Mouse (Mus musculus) heart, embryonic 14.5 days (tissue): ENCODE measurements around the gene Yipf1. TPM values are rescaled to one million over a fixed set of nuclear protein-coding genes. Genes with fewer than 3 reads are reported as not detected.
A peak's percentile ranks its signal among the peaks of the same experiment; 100 is the strongest.

ENCODE experiments used
- ATAC-seq: fragments of 200-750 bp; cut with Nextera tagmentation; 2 replicates; pipeline ENCODE4 v1.8.0; 2017; ENCODE audit warnings: low read depth, moderate TSS enrichment; ENCODE audit not compliant: insufficient number of reproducible peaks, insufficient read depth, low FRiP score
- H3K27ac ChIP-seq, 2 experiments: fragments of 200-500 bp in 1 of 2; fragments of 300-500 bp in 1 of 2; sonication (generic) in 1 of 2; replicated peaks in 1 of 2; 2 replicates each; pipeline ENCODE4 v1.5.1; 2012 to 2014; ENCODE audit warnings: low read depth in 2 of 2, low read length in 2 of 2, control low read depth in 1 of 2, mild to moderate bottlenecking in 1 of 2, mixed read lengths in 1 of 2; ENCODE audit not compliant: control insufficient read depth in 1 of 2, insufficient read depth in 1 of 2
- H3K27me3 ChIP-seq: fragments of 300-500 bp; sonication (generic); 2 replicates; pipeline ENCODE4 v1.6.1; 2014; ENCODE audit warnings: mild to moderate bottlenecking, low read length, control low read depth; ENCODE audit not compliant: control insufficient read depth, insufficient read depth
- H3K36me3 ChIP-seq: fragments of 300-500 bp; sonication (generic); 2 replicates; pipeline ENCODE4 v1.6.1; 2014; ENCODE audit warnings: mild to moderate bottlenecking, control low read depth, low read length, mixed read lengths; ENCODE audit not compliant: control insufficient read depth, insufficient read depth
- H3K4me1 ChIP-seq, 2 experiments: fragments of 200-500 bp in 1 of 2; fragments of 300-500 bp in 1 of 2; sonication (generic) in 1 of 2; 2 replicates each; pipeline ENCODE4 v1.6.1; 2012 to 2014; ENCODE audit warnings: low read length in 2 of 2, control low read depth in 1 of 2, mixed read lengths in 1 of 2; ENCODE audit not compliant: control insufficient read depth in 2 of 2, insufficient read depth in 2 of 2
- H3K4me2 ChIP-seq: fragments of 300-500 bp; sonication (generic); 2 replicates; pipeline ENCODE4 v1.6.1; 2014; ENCODE audit warnings: mild to moderate bottlenecking, low read length
- H3K4me3 ChIP-seq, 2 experiments: fragments of 200-500 bp in 1 of 2; fragments of 300-500 bp in 1 of 2; sonication (generic) in 1 of 2; 2 replicates each; pipeline ENCODE4 v1.5.1; 2012 to 2014; ENCODE audit warnings: low read length in 2 of 2, mild to moderate bottlenecking in 2 of 2, control low read depth in 1 of 2, low read depth in 1 of 2, moderate library complexity in 1 of 2; ENCODE audit not compliant: control insufficient read depth in 1 of 2, insufficient read depth in 1 of 2
- H3K9ac ChIP-seq: fragments of 300-500 bp; sonication (generic); 2 replicates; pipeline ENCODE4 v1.6.1; 2014; ENCODE audit warnings: mild to moderate bottlenecking, low read length
- H3K9me3 ChIP-seq: fragments of 300-500 bp; sonication (generic); 2 replicates; pipeline ENCODE4 v1.6.1; 2016; ENCODE audit warnings: low read length, control low read depth; ENCODE audit not compliant: control insufficient read depth
- WGBS: fragments of 180-500 bp; shearing (Covaris S2); extraction: QIAGEN DNeasy Blood & Tissue Kit; methylation state at CpG from one replicate; pipeline ENCODE4 v1.1.7; 2014; 5-methylcytosine and 5-hydroxymethylcytosine counted together
- polyA plus RNA-seq: library from polyadenylated mRNA; unstranded; fragments of >200 nt; fragmentation: Nextera tagmentation; extraction: Ambion mirVana; gene quantifications from 2 replicates; pipeline ENCODE4 v1.2.1, GENCODE M21; 2014

Gene Yipf1
- 43.4 and 49.7 TPM in 2 replicates for polyA plus RNA-seq

GRCm38 (mm10) chr4:107313690-107314478 is at the start of gene Yipf1:
Gene Yipf1, plus strand, starts transcription at chr4:107314363.
- H3K9me3 ChIP-seq: no peaks in the 10 kb centered on the region
- H3K27me3 ChIP-seq: no peaks in the 10 kb centered on the region
- peak within 1 kb of the TSS; percentile 80 for H3K4me2 ChIP-seq
- peaks cover 3 to 5% of the 10 kb centered on the region in 2 experiments; a peak in 3 of 4 replicates for H3K4me1 ChIP-seq
- H3K27ac ChIP-seq: peak within 1 kb of the TSS; percentile 17 to 31
- 1% methylated on average over 29 of the region's 29 CpGs for WGBS
- peak within 1 kb of the TSS; percentile 74 for H3K9ac ChIP-seq
- ATAC-seq: peak; percentile 84
- H3K36me3 ChIP-seq: peaks cover 26% of the 10 kb centered on the region; the same call in 1 of the 2 replicates
- H3K4me3 ChIP-seq: peak within 1 kb of the TSS; percentile 60 to 76

DNA sequence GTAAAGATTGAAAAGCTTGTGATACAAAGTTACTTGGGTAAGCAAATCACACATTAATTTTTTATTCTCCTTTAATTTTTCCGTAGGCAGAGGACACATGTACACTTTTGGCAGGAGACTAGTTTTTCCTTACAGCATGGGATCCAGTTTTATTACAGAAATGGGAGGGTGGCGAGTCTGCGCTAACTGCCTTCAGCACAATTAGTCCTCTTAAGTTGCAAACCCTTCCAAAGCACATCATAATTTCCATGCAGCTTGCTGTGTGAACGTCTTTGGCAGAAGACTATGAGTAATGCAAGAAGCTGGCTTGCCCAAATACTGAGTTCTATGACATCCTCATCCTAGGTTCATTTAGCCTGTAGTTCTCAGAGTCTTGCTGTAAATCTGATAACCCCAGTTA is 40.5 kb upstream of the Yipf1 start:
- peaks cover 9% of the 10 kb centered on the region for H3K36me3 ChIP-seq
- 76% methylated on average over 4 of the region's 4 CpGs for WGBS
- no peak overlapping the region for H3K27ac ChIP-seq
- no peak overlapping the region for H3K4me2 ChIP-seq
- peaks cover 3 to 7% of the 10 kb centered on the region in 2 experiments; a peak in 3 of 4 replicates for H3K4me1 ChIP-seq
- no peak overlapping the region for H3K4me3 ChIP-seq
- no peak overlapping the region for H3K9ac ChIP-seq
- H3K27me3 ChIP-seq: no peaks in the 10 kb centered on the region
- ATAC-seq: no peak
- H3K9me3 ChIP-seq: no peaks in the 10 kb centered on the region

DNA sequence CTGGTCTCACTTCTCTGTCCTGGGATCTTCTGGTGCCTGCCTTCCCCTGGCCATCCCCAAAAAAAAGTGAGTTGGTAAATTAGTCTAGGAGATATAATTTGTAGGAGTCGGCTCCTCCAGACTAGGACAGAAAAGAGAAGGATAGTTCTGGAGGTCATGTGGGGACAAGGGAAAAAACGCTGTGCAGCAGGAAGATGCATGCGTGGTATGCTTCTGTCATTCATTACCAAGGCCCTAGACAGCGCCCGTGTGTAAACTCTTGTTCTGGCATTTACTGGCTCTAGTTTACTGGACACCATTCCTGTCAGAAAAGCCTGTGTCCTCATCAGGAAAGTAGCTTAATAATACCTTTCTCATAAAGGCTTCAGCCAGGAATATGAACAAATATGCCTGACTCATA is 39.7 kb upstream of the Yipf1 start:
- Histone ChIP-seq H3K4me3 (no peak overlapping the region), H3K4me2 (no peak overlapping the region), H3K9ac (no peak overlapping the region), H3K9me3 (no peaks in the 10 kb centered on the region), H3K27me3 (no peaks in the 10 kb centered on the region), H3K36me3 (peaks cover 9% of the 10 kb centered on the region), H3K27ac (no peak overlapping the region), H3K4me1 (peaks cover 3 to 7% of the 10 kb centered on the region in 2 experiments; a peak in 3 of 4 replicates)
- ATAC-seq: no peak
- WGBS: 66% methylated on average over 5 of the region's 5 CpGs

DNA sequence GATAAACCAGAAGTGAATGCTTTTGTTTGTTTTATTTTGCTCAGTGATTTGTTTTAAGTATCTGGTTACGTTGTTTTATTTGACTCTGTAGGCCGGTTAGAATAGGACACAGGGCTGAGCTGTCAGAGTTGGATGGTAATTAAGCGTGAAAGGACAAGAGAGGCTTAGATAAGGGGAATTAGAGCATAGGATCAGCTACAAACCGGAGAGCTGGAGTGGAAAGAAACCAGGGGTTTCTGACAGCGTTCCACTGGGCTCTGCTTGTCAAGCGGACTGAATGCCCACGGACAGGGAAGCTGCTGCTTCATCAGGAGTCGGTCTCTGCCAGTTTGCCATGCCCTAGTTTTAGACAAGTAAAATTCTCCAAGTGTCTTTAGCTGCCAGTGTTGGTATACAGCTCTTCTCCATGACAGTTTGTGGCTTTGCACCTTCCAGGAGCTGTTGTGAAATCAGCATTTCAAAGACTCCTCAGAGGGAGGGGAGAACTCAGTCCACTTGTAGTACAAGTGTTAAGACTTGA is 35.9 kb upstream of the Yipf1 start:
- peaks cover 16% of the 10 kb centered on the region for H3K36me3 ChIP-seq
- peaks cover 2 to 3% of the 10 kb centered on the region in 2 experiments; a peak in 2 of 4 replicates for H3K4me1 ChIP-seq
- 18% methylated on average over 8 of the region's 8 CpGs for WGBS
- no peak overlapping the region for H3K4me3 ChIP-seq
- H3K9ac ChIP-seq: no peak overlapping the region
- no peak for ATAC-seq
- 0 out of 2 replicates have a peak overlapping the region, but pooled peaks have one; percentile 16 for H3K4me2 ChIP-seq
- H3K27ac ChIP-seq: no peak overlapping the region
- no peaks in the 10 kb centered on the region for H3K27me3 ChIP-seq
- H3K9me3 ChIP-seq: no peaks in the 10 kb centered on the region

DNA sequence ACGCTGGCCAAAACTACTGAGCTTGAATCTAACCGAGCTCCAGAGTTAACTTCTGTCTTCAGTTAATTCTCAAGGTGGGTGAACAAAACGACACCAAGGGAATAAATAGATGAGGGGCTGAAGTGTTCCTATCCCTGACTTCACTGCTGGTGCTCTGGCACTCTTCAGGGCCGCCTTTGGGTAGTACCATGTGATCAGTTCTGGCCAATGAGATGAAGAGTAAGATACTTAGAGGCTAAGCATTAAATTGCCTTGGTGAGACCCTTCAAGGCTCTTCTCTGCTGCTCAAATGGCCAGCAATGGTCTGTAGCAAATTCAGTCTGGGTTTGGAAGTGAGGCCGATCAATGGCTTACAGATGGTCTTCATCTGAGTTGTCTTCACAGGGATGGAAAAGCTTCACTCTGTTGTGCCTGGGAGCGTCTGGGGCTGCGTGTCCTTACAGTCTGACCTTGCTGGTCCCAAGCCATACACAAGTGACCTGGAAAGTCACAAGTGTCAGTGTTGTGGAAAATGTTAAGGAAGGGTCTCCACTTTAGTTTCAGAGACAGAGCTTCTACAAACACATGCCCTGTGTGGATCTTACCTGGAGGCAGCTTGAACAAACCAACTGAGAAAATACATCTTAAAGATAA is 33.2 kb upstream of the Yipf1 start:
- no peaks in the 10 kb centered on the region for H3K27me3 ChIP-seq
- H3K36me3 ChIP-seq: peaks cover 8% of the 10 kb centered on the region
- no peak overlapping the region for H3K4me2 ChIP-seq
- H3K9me3 ChIP-seq: no peaks in the 10 kb centered on the region
- WGBS: 65% methylated on average over 7 of the region's 7 CpGs
- H3K9ac ChIP-seq: no peak overlapping the region
- H3K4me3 ChIP-seq: no peak overlapping the region
- no peak for ATAC-seq
- no peak overlapping the region for H3K27ac ChIP-seq
- peaks cover 2 to 3% of the 10 kb centered on the region in 2 experiments; a peak in 2 of 4 replicates for H3K4me1 ChIP-seq

GRCm38 (mm10) chr4:107285446-107286200 is 28.5 kb upstream of the Yipf1 start:
- Histone ChIP-seq H3K4me2 (no peak overlapping the region), H3K27me3 (no peaks in the 10 kb centered on the region), H3K9ac (no peak overlapping the region), H3K9me3 (no peaks in the 10 kb centered on the region), H3K4me3 (no peak overlapping the region), H3K27ac (no peak overlapping the region), H3K4me1 (no peaks in the 10 kb centered on the region), H3K36me3 (no peaks in the 10 kb centered on the region)
- 73% methylated on average over 3 of the region's 3 CpGs for WGBS
- ATAC-seq: no peak

GRCm38 (mm10) chr4:107286386-107286785 is 27.8 kb upstream of the Yipf1 start:
- H3K36me3 ChIP-seq: no peaks in the 10 kb centered on the region
- no peaks in the 10 kb centered on the region for H3K4me1 ChIP-seq
- H3K27ac ChIP-seq: no peak overlapping the region
- H3K4me2 ChIP-seq: no peak overlapping the region
- no peaks in the 10 kb centered on the region for H3K27me3 ChIP-seq
- H3K9me3 ChIP-seq: no peaks in the 10 kb centered on the region
- WGBS: 93% methylated on average over 8 of the region's 8 CpGs
- no peak overlapping the region for H3K9ac ChIP-seq
- no peak overlapping the region for H3K4me3 ChIP-seq
- no peak for ATAC-seq
